Mouse (Mus musculus): Measurements from ENCODE around the gene Card10. TPM values are rescaled to one million over a fixed set of nuclear protein-coding genes. Genes with fewer than 3 reads are reported as not detected.

The Card10 gene
- total RNA-seq, 2 experiments from 2014 or later, result 4.1 to 6.5 TPM

- DNase-seq (ENCODE audit: low spot score), result no peak
Measured at GRCm38 (mm10) chr15:78740662-78741061, 62.2 kb downstream of the Card10 start.

- DNase-seq (ENCODE audit: low spot score), result no peak
Measured at GRCm38 (mm10) chr15:78737146-78737545, 65.7 kb downstream of the Card10 start.

DNA sequence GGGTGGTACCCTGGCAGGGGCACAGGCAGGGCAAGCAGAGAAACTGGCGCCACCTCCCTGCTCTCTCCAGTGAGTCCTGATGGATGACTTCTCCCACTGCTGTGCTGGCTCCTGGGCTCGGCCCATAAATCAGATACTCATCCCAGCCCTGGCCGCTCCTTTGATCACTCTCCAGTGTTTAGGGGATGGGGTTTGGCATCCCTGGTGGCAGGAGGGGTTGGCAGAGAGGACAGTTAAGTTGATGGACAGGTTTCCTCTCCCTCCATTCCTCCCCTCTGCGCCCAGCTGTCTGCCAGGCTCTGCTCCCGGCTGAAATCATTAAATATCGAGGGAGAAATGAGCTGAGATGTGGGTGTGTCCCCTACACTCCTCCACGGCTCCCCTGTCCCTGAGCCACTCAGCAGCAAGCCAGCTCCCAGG, 66.2 kb downstream of the Card10 start:
- DNase-seq (ENCODE audit: low spot score), result no peak

DNA sequence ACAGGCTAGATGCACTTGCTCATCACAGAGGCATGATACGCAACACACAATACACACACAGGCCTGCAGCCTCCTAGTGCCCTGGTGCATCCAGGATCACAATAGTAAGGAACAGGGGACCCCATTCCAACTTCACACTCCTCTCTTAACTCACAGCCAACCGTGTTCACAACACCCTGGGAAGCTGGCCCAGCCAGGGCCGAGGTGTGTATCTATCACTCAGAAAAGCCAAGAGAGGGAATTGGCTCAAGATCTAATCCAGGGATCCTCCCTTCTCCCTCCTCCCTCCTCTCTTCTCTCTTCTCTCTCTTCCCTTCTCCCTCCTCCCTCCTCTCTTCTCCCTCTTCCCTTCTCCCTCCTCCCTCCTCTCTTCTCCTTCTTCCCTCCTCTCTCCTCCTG, 66.7 kb downstream of the Card10 start:
- DNase-seq (ENCODE audit: low spot score), result no peak

- DNase-seq (ENCODE audit: low spot score), result no peak
Measured at GRCm38 (mm10) chr15:78735431-78736180, 67.2 kb downstream of the Card10 start.

DNA sequence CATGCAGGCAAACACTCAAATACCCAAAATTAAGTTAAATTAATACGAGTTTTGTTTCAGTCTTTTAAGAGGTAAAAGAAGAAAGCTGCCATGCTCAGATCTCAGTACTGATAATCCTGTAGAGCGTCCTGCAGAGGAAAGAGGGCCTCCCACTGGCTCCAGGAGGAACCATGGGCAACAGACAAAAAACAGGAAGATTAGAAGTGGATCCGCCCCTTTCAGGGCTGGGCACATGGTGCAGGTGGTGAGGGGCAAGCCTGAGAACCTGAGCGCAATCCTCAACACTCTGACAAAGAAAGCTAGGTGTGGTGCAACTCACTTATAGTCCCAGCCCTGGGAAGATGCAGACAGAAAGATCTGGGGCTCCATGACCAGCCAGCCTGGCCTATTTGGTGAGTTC, 71.0 kb downstream of the Card10 start:
- no peak for DNase-seq (ENCODE audit: low spot score)

DNA sequence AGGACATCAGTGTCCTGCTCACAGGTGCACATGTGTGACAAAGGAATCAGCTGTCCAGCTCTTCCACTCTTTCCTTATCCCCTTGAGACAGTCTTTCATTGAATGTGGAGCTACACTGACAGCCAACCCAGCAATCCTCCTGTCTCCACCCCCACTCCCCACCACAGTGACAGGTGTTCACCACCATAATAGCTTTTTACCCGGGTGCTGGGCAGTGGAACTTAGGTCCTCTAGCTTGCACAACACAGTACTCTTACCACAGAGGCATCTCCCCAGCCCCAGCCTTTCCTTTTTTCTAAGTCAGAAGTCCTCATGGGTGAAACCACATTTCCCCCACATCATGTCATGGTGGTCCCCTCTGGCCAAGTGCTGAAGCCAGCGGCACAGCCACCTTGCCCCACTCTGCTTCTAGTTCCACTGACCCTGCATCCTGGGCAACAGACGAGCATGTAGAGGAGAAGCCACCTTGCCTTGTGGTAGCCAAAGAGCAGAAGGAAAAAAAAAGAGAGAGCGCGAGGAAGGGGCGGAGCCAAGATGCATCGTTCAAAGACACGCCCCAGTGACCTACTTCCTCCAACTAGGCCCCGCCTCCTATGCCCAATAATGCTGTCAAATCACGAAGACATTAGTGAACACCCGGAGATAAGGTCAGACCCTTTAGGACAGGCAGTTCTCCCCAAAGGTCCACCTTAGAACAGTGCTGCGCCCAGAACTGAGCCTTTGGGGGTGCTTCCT, 72.4 kb downstream of the Card10 start:
- no peak for DNase-seq (ENCODE audit: low spot score)

- DNase-seq (ENCODE audit: low spot score), result no peak
Measured at GRCm38 (mm10) chr15:78726697-78727096, 76.1 kb downstream of the Card10 start.

Other genes starting within 250 kb of the Card10 start
- gene Rac2, start 230.3 kb downstream of the Card10 start, total RNA-seq (2021), result 1 to 10 TPM in 1 of 2 experiments, under 1 TPM in 1; 0.96 to 1.8 TPM
- 1 to 10 TPM in 1 of 2 experiments, under 1 TPM in 1; 0.82 to 2.3 TPM for gene Cyth4, start 206.0 kb downstream of the Card10 start, total RNA-seq (2021)
- under 1 TPM; 0.02 to 0.05 TPM for gene Elfn2, start 84.3 kb downstream of the Card10 start, total RNA-seq (2021)
- 1 to 10 TPM; 1.8 to 3.6 TPM for gene Mfng, start 29.6 kb downstream of the Card10 start, total RNA-seq (2021)
- gene Cdc42ep1, start 39.6 kb upstream of the Card10 start, total RNA-seq (2021), result 1 to 10 TPM; 5.2 to 9.5 TPM
- not detected for gene Lgals2, start 52.5 kb upstream of the Card10 start, total RNA-seq (2021)
- 10 to 100 TPM; 42.8 to 46.6 TPM for gene Gga1, start 74.1 kb upstream of the Card10 start, total RNA-seq (2021)
- gene Gm49510, start 96.6 kb upstream of the Card10 start, total RNA-seq (2021), result not detected
- 1 to 10 TPM; 1.0 to 1.9 TPM for gene Sh3bp1, start 96.7 kb upstream of the Card10 start, total RNA-seq (2021)
- gene Pdxp, start 110.9 kb upstream of the Card10 start, total RNA-seq (2021), result 1 to 10 TPM; 1.3 to 1.9 TPM
- gene Lgals1, start 123.7 kb upstream of the Card10 start, total RNA-seq (2021), result 100 to 1,000 TPM; 229 to 364 TPM
- 10 to 100 TPM; 26.4 to 29.1 TPM for gene Nol12, start 131.9 kb upstream of the Card10 start, total RNA-seq (2021)
- gene Triobp, start 144.7 kb upstream of the Card10 start, total RNA-seq (2021), result 10 to 100 TPM; 38.8 to 40.7 TPM
- gene H1f0, start 225.4 kb upstream of the Card10 start, total RNA-seq (2021), result 10 to 100 TPM; 74.4 to 86.9 TPM
- not detected for gene Galr3, start 238.8 kb upstream of the Card10 start, total RNA-seq (2021)

All from gastrocnemius, adult 18-20 months (tissue).